Mouse (Mus musculus) liver, postnatal 0 days (tissue): ENCODE measurements around the gene Grid2. TPM values are rescaled to one million over a fixed set of nuclear protein-coding genes. Genes with fewer than 3 reads are reported as not detected.

ENCODE experiments used
- ATAC-seq: fragments of 200-750 bp; cut with Nextera tagmentation; 2 replicates; pipeline ENCODE4 v1.8.0; 2017; ENCODE audit warnings: mild to moderate bottlenecking, moderate library complexity
- DNase-seq: peaks from one replicate; pipeline ENCODE4 v3.0.0-alpha.2; 2016
- H3K27ac ChIP-seq: fragments of 300-500 bp; sonication (generic); 2 replicates; pipeline ENCODE4 v1.5.1; 2014; ENCODE audit warnings: antibody characterized with exemption, moderate library complexity, mild to moderate bottlenecking, low read depth
- H3K27me3 ChIP-seq: fragments of 300-500 bp; sonication (generic); 2 replicates; pipeline ENCODE4 v1.6.1; 2014; ENCODE audit warnings: low read length, control low read depth, mixed read lengths; ENCODE audit not compliant: insufficient read depth
- H3K36me3 ChIP-seq: fragments of 300-500 bp; sonication (generic); replicated peaks from 2 replicates; pipeline ENCODE4 v1.6.1; 2014; ENCODE audit warnings: mild to moderate bottlenecking, control low read depth, low read length, moderate library complexity, mixed read lengths; ENCODE audit not compliant: insufficient read depth
- H3K4me1 ChIP-seq: fragments of 300-500 bp; sonication (generic); 2 replicates; pipeline ENCODE4 v1.6.1; 2014; ENCODE audit warnings: antibody characterized with exemption, mild to moderate bottlenecking, control low read depth; ENCODE audit not compliant: insufficient read depth
- H3K4me2 ChIP-seq: fragments of 300-500 bp; sonication (generic); 2 replicates; pipeline ENCODE4 v1.6.1; 2014; ENCODE audit warnings: low read depth, mild to moderate bottlenecking, low read length, moderate library complexity, mixed read lengths
- H3K4me3 ChIP-seq: fragments of 300-500 bp; sonication (generic); 2 replicates; pipeline ENCODE4 v1.5.1; 2014; ENCODE audit warnings: low read depth, low read length
- H3K9ac ChIP-seq: fragments of 300-500 bp; sonication (generic); replicated peaks from 2 replicates; pipeline ENCODE4 v1.6.1; 2014; ENCODE audit warnings: mild to moderate bottlenecking, moderate library complexity
- H3K9me3 ChIP-seq: fragments of 300-500 bp; sonication (generic); 2 replicates; pipeline ENCODE4 v1.6.1; 2016; ENCODE audit warnings: mild to moderate bottlenecking, control low read depth, low read length, mixed read lengths
- CTCF ChIP-seq: sonication (generic); IDR thresholded peaks from 2 replicates; pipeline ENCODE4 v1.5.1; 2016; ENCODE audit warnings: antibody characterized with exemption, low read depth
- EP300 ChIP-seq: IDR thresholded peaks from 2 replicates; pipeline ENCODE4 v1.6.1; 2016; ENCODE audit warnings: antibody characterized with exemption, low read depth, mild to moderate bottlenecking
- WGBS: fragments of 180-500 bp; shearing (Covaris S2); extraction: QIAGEN DNeasy Blood & Tissue Kit; methylation state at CpG from one replicate; pipeline ENCODE4 v1.1.7; 2014; ENCODE audit not compliant: insufficient replicate concordance; 5-methylcytosine and 5-hydroxymethylcytosine counted together
- polyA plus RNA-seq: library from polyadenylated mRNA; unstranded; fragments of >200 nt; fragmentation: Nextera tagmentation; extraction: Ambion mirVana; gene quantifications from 2 replicates; pipeline ENCODE4 v1.2.1, GENCODE M21; 2015

The Grid2 gene
- polyA plus RNA-seq, 1 experiment from 2014 or later: not detected

- Histone ChIP-seq H3K9ac (no peak overlapping the region), H3K27ac (no peak overlapping the region), H3K36me3 (no peaks in the 10 kb centered on the region), H3K9me3 (no peaks in the 10 kb centered on the region), H3K4me3 (no peak overlapping the region), H3K4me1 (no peaks in the 10 kb centered on the region), H3K27me3 (no peaks in the 10 kb centered on the region), H3K4me2 (peak overlapping the region; percentile 63)
- 11% methylated on average over 20 of the region's 20 CpGs for WGBS
- DNase-seq (peak; percentile 30), ATAC-seq (peak; percentile 40; the same call in 1 of the 2 replicates)
- TF ChIP-seq CTCF (peak; percentile 86), EP300 (no peak)
These were observed 1393.9 kb downstream of the Grid2 start for GRCm38 (mm10) chr6:64649296-64650226.

DNA sequence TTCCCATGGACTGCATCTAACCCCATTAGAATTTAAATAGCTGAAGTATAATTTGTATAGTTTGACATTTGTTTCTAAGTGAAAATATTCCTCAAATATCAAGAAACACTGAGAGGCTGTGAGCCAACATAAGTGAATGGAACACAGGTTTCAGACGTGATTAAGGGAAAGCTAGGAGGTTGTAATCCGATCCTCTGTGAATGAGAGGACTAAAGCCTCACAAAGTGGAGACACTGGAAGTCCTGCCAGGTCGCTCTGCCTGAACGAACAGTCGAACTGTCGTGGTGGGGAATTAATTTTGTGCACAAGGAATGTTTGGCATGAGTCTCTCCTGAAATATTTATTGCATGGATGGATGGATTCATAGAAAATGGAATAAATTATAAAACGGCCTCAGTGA is 1395.1 kb downstream of the Grid2 start:
- Histone ChIP-seq H3K9me3 (no peaks in the 10 kb centered on the region), H3K27ac (no peak overlapping the region), H3K4me3 (no peak overlapping the region), H3K36me3 (no peaks in the 10 kb centered on the region), H3K27me3 (no peaks in the 10 kb centered on the region), H3K4me2 (no peak overlapping the region), H3K4me1 (no peaks in the 10 kb centered on the region), H3K9ac (no peak overlapping the region)
- TF ChIP-seq EP300: no peak
- no peak for TF ChIP-seq CTCF
- WGBS: 41% methylated on average over 7 of the region's 7 CpGs
- DNase-seq (no peak), ATAC-seq (no peak)

DNA sequence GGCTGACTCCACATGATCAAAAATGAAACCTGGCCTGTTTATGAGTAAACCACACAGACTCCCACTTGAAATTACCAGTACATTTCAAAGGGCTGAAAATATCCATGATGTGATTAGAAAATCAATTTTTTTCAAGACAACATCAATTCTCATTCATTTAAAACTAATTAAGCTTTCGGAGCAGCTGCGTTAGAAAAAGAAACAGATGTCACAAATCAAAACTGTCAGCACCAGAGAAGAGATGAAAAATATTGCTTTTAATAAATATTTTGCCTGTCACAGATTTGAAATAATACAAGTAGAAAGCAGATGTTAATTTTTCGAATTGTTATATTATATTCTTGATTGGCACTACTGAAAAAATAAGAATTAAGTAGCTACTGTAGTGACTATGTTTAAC is 1415.3 kb downstream of the Grid2 start:
- WGBS: 74% methylated on average over 3 of the region's 3 CpGs
- ATAC-seq: no peak
- H3K27me3 ChIP-seq: no peaks in the 10 kb centered on the region

DNA sequence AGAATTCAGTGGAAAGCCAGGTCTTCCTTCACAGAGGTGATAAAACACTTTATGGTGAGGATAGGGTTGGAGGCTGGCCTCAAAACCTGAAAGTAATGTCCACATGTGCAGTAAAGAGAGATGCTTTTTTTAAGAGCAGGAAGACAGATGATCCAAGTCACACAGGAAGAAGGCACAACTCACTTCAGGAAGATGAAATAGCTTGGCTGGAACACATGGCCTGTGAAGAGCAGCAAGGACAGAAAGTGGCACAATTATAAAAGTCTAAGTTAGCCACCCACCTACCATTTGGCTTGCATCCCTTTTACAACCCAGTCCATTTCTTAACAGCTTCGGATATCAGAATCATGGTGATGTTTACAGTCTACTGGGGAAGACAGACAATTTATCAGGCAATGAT is 1423.1 kb downstream of the Grid2 start:
- H3K9me3 ChIP-seq: no peaks in the 10 kb centered on the region
- H3K36me3 ChIP-seq: no peaks in the 10 kb centered on the region
- H3K4me3 ChIP-seq: no peak overlapping the region
- 61% methylated on average over 1 of the region's 1 CpGs for WGBS
- H3K27me3 ChIP-seq: no peaks in the 10 kb centered on the region
- DNase-seq (no peak), ATAC-seq (no peak)
- H3K4me2 ChIP-seq: no peak overlapping the region
- TF ChIP-seq EP300 (no peak), CTCF (no peak)
- H3K27ac ChIP-seq: no peak overlapping the region
- no peak overlapping the region for H3K9ac ChIP-seq
- no peaks in the 10 kb centered on the region for H3K4me1 ChIP-seq

More for the DNA sequence above, 1415.3 kb downstream of the Grid2 start:
- DNase-seq: no peak
- H3K4me2 ChIP-seq: no peak overlapping the region
- no peak overlapping the region for H3K9ac ChIP-seq
- TF ChIP-seq CTCF (no peak), EP300 (no peak)
- no peaks in the 10 kb centered on the region for H3K9me3 ChIP-seq
- H3K4me3 ChIP-seq: no peak overlapping the region
- H3K27ac ChIP-seq: no peak overlapping the region
- H3K4me1 ChIP-seq: no peaks in the 10 kb centered on the region
- H3K36me3 ChIP-seq: no peaks in the 10 kb centered on the region

DNA sequence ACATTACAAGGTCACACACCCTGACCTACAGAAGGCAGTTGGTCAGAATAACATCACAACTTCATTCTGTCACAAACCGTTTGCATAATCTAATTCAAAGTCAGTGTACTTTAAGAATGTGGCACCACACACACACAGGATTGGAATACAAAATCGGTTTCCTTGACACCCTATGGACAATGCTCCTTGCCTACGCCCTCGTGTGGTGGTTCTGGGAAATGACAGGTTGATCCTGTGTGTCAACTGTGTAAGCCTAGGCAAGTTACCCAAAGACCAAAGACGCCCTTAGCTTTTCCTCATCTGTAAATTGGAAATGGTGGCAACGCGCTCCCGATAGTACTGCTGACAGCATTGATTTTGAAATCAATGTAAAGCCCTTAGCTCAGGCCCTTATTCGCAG is 1428.3 kb downstream of the Grid2 start:
- no peak overlapping the region for H3K4me2 ChIP-seq
- DNase-seq (peak; percentile 20), ATAC-seq (no peak)
- WGBS: 37% methylated on average over 9 of the region's 9 CpGs
- TF ChIP-seq EP300: no peak
- peak; percentile 53 for TF ChIP-seq CTCF
- no peak overlapping the region for H3K4me3 ChIP-seq
- no peak overlapping the region for H3K27ac ChIP-seq
- H3K9me3 ChIP-seq: no peaks in the 10 kb centered on the region
- H3K9ac ChIP-seq: no peak overlapping the region
- no peaks in the 10 kb centered on the region for H3K4me1 ChIP-seq
- no peaks in the 10 kb centered on the region for H3K36me3 ChIP-seq
- peaks cover 4% of the 10 kb centered on the region; the same call in 1 of the 2 replicates for H3K27me3 ChIP-seq

GRCm38 (mm10) chr6:64684973-64685372 is 1429.3 kb downstream of the Grid2 start:
- Histone ChIP-seq H3K9me3 (no peaks in the 10 kb centered on the region), H3K4me1 (no peaks in the 10 kb centered on the region), H3K4me2 (no peak overlapping the region), H3K27ac (no peak overlapping the region), H3K9ac (no peak overlapping the region), H3K4me3 (no peak overlapping the region), H3K36me3 (no peaks in the 10 kb centered on the region), H3K27me3 (peaks cover 4% of the 10 kb centered on the region; the same call in 1 of the 2 replicates)
- DNase-seq (peak; percentile 20), ATAC-seq (no peak)
- peak; percentile 56 for TF ChIP-seq CTCF
- no peak for TF ChIP-seq EP300
- 4% methylated on average over 5 of the region's 5 CpGs for WGBS
